Mouse (Mus musculus) C2C12 (cell line): ENCODE measurements around the gene Pigc.

ENCODE experiments used
- CEBPB ChIP-seq: IDR thresholded peaks from one replicate; pipeline ENCODE4 v1.6.1; 2011; ENCODE audit warnings: low read depth, mild to moderate bottlenecking, control low read depth, moderate library complexity
- CTCF ChIP-seq: IDR thresholded peaks from one replicate; pipeline ENCODE4 v1.5.1; 2011; ENCODE audit not compliant: control insufficient read depth, insufficient read depth, insufficient read length
- MAX ChIP-seq: IDR thresholded peaks from one replicate; pipeline ENCODE4 v1.6.1; 2011; ENCODE audit warnings: mild to moderate bottlenecking, control low read depth
- MYOD1 ChIP-seq: IDR thresholded peaks from one replicate; pipeline ENCODE4 v1.6.1; 2011; ENCODE audit warnings: low read depth; ENCODE audit not compliant: control insufficient read depth, insufficient read length
- MYOG ChIP-seq: IDR thresholded peaks from one replicate; pipeline ENCODE4 v1.6.1; 2011; ENCODE audit not compliant: control insufficient read depth, insufficient read length; ENCODE audit errors: extremely low read depth
- USF1 ChIP-seq: IDR thresholded peaks from one replicate; pipeline ENCODE4 v1.6.1; 2011; ENCODE audit warnings: low read depth, mild to moderate bottlenecking, control low read depth, moderate library complexity

DNA sequence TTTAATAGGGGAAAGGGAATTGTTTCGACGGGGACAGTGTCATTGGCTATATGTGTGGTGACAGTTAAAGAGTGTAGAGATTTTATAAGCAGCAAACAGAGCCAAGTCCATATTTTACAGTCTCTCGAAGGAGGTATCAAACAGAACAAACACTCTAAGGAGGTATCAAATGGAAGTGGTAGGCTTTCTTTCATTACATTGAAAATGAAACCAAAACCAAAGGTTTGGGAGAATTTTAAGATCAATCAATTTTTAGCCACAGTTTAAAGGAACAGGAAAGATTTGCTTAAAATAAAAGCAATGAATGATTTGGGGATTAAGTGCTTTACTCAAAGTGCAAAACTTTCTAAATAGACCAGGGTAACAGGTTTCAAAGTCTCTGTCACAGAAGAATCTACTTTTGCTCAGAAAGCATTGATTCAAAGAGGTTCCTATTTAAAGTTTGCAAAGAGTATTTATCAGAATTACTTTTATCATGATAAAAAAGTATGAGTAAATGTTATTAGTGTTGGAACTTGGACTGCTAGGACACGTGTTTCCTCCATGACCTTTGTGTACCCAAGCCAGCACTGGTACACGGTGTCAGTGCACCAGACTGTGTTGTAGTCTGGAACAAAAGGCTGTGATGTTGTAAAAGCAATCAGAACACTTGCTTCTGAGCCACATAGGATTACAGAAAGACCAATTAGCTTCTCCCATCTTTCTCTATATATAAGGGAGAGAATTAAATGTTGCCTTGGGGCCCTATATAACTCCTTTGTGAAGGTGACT is 17.8 kb upstream of the Pigc start:
- TF ChIP-seq CTCF (no peak), USF1 (no peak), MYOG (no peak), CEBPB (no peak), MAX (no peak), MYOD1 (no peak)
